Mouse (Mus musculus) intestine, embryonic 14.5 days (tissue): Measurements from ENCODE around the gene Phactr2. TPM values are rescaled to one million over a fixed set of nuclear protein-coding genes. Genes with fewer than 3 reads are reported as not detected.

Experiments
- ATAC-seq: fragments of 200-750 bp; cut with Nextera tagmentation; replicated peaks from 2 replicates; pipeline ENCODE4 v1.8.0; 2017; ENCODE audit warnings: low read depth, moderate number of reproducible peaks, moderate TSS enrichment, moderate library complexity; ENCODE audit not compliant: low FRiP score, low TSS enrichment
- DNase-seq: peaks from one replicate; pipeline ENCODE4 v3.0.0-alpha.2; 2018; ENCODE audit warnings: low spot score
- H3K27ac ChIP-seq: fragments of 300-500 bp; sonication (generic); 2 replicates; pipeline ENCODE4 v1.5.1; 2014; ENCODE audit warnings: low read depth, mild to moderate bottlenecking, control low read depth
- H3K27me3 ChIP-seq: fragments of 300-500 bp; sonication (generic); replicated peaks from 2 replicates; pipeline ENCODE4 v1.6.1; 2014; ENCODE audit warnings: low read length, control low read depth; ENCODE audit not compliant: control insufficient read depth, insufficient read depth
- H3K36me3 ChIP-seq: fragments of 300-500 bp; sonication (generic); 2 replicates; pipeline ENCODE4 v1.6.1; 2014; ENCODE audit warnings: low read length, control low read depth; ENCODE audit not compliant: control insufficient read depth, insufficient read depth
- H3K4me1 ChIP-seq: fragments of 300-500 bp; sonication (generic); replicated peaks from 2 replicates; pipeline ENCODE4 v1.6.1; 2014; ENCODE audit warnings: low read length, control low read depth, mixed read lengths; ENCODE audit not compliant: control insufficient read depth, insufficient read depth
- H3K4me2 ChIP-seq: fragments of 300-500 bp; sonication (generic); 2 replicates; pipeline ENCODE4 v1.6.1; 2014; ENCODE audit warnings: low read length
- H3K4me3 ChIP-seq: fragments of 300-500 bp; sonication (generic); 2 replicates; pipeline ENCODE4 v1.5.1; 2014; ENCODE audit warnings: low read depth, low read length, control low read depth, mixed read lengths
- H3K9ac ChIP-seq: fragments of 300-500 bp; sonication (generic); 2 replicates; pipeline ENCODE4 v1.6.1; 2014; ENCODE audit warnings: mild to moderate bottlenecking, low read length
- H3K9me3 ChIP-seq: fragments of 300-500 bp; sonication (generic); 2 replicates; pipeline ENCODE4 v1.6.1; 2016; ENCODE audit warnings: low read length, control low read depth; ENCODE audit not compliant: control insufficient read depth
- WGBS: fragments of 180-500 bp; shearing (Covaris S2); extraction: QIAGEN DNeasy Blood & Tissue Kit; methylation state at CpG from one replicate; pipeline ENCODE4 v1.1.7; 2014; 5-methylcytosine and 5-hydroxymethylcytosine counted together
- polyA plus RNA-seq: library from polyadenylated mRNA; unstranded; fragments of >200 nt; fragmentation: Nextera tagmentation; extraction: Ambion mirVana; gene quantifications from 2 replicates; pipeline ENCODE4 v1.2.1, GENCODE M21; 2014

Phactr2 gene
- polyA plus RNA-seq, 1 experiment from 2014 or later = 26.7 TPM

GRCm38 (mm10) chr10:13443647-13444046 lies 30.6 kb downstream of the Phactr2 start:
- WGBS = 71% methylated on average over 6 of the region's 6 CpGs
- Histone ChIP-seq H3K36me3 (no peaks in the 10 kb centered on the region), H3K27ac (no peak overlapping the region), H3K4me2 (no peak overlapping the region), H3K27me3 (no peaks in the 10 kb centered on the region), H3K9me3 (no peaks in the 10 kb centered on the region), H3K4me3 (no peak overlapping the region), H3K9ac (no peak overlapping the region), H3K4me1 (no peaks in the 10 kb centered on the region; the same call in 1 of the 2 replicates)
- no peak for DNase-seq
- no peak for ATAC-seq

GRCm38 (mm10) chr10:13440292-13440691 lies 33.9 kb downstream of the Phactr2 start:
- no peak for ATAC-seq
- no peak for DNase-seq
- 79% methylated on average over 4 of the region's 4 CpGs for WGBS

GRCm38 (mm10) chr10:13438118-13438821 lies 35.9 kb downstream of the Phactr2 start:
- Histone ChIP-seq H3K4me2 (no peak overlapping the region), H3K4me1 (no peaks in the 10 kb centered on the region; the same call in 1 of the 2 replicates), H3K9ac (no peak overlapping the region), H3K9me3 (no peaks in the 10 kb centered on the region), H3K36me3 (no peaks in the 10 kb centered on the region), H3K27ac (no peak overlapping the region), H3K27me3 (no peaks in the 10 kb centered on the region), H3K4me3 (no peak overlapping the region)
- no peak for DNase-seq
- no peak for ATAC-seq
- 77% methylated on average over 10 of the region's 10 CpGs for WGBS

More at GRCm38 (mm10) chr10:13440292-13440691, 33.9 kb downstream of the Phactr2 start:
- Histone ChIP-seq H3K36me3 (no peaks in the 10 kb centered on the region), H3K4me2 (no peak overlapping the region), H3K27ac (no peak overlapping the region), H3K9me3 (no peaks in the 10 kb centered on the region), H3K27me3 (no peaks in the 10 kb centered on the region), H3K4me3 (no peak overlapping the region), H3K9ac (no peak overlapping the region), H3K4me1 (no peaks in the 10 kb centered on the region; the same call in 1 of the 2 replicates)

GRCm38 (mm10) chr10:13437011-13437410 lies 37.2 kb downstream of the Phactr2 start:
- ATAC-seq (no peak), DNase-seq (no peak)
- Histone ChIP-seq H3K4me3 (no peak overlapping the region), H3K9ac (no peak overlapping the region), H3K27me3 (no peaks in the 10 kb centered on the region), H3K36me3 (no peaks in the 10 kb centered on the region), H3K4me1 (no peaks in the 10 kb centered on the region; the same call in 1 of the 2 replicates), H3K27ac (no peak overlapping the region), H3K4me2 (no peak overlapping the region), H3K9me3 (no peaks in the 10 kb centered on the region)
- 85% methylated on average over 9 of the region's 9 CpGs for WGBS

- Histone ChIP-seq H3K4me3 (no peak overlapping the region), H3K36me3 (no peaks in the 10 kb centered on the region), H3K27me3 (no peaks in the 10 kb centered on the region), H3K9me3 (no peaks in the 10 kb centered on the region), H3K4me2 (no peak overlapping the region), H3K4me1 (no peaks in the 10 kb centered on the region; the same call in 1 of the 2 replicates), H3K9ac (no peak overlapping the region), H3K27ac (no peak overlapping the region)
- DNase-seq = no peak
- WGBS = 83% methylated on average over 7 of the region's 7 CpGs
- ATAC-seq = no peak
These were observed 41.2 kb downstream of the Phactr2 start for GRCm38 (mm10) chr10:13433016-13433415.

- Histone ChIP-seq H3K27me3 (no peaks in the 10 kb centered on the region), H3K9me3 (no peaks in the 10 kb centered on the region), H3K36me3 (no peaks in the 10 kb centered on the region), H3K27ac (no peak overlapping the region), H3K4me1 (no peaks in the 10 kb centered on the region; the same call in 1 of the 2 replicates), H3K9ac (no peak overlapping the region), H3K4me3 (no peak overlapping the region), H3K4me2 (no peak overlapping the region)
- no peak for DNase-seq
- ATAC-seq = no peak
- WGBS = 53% methylated on average over 8 of the region's 8 CpGs
These were observed 42.3 kb downstream of the Phactr2 start for GRCm38 (mm10) chr10:13431641-13432540.

- 17% methylated on average over 5 of the region's 5 CpGs for WGBS
- peak; percentile 84 for DNase-seq
These were observed 44.4 kb downstream of the Phactr2 start for GRCm38 (mm10) chr10:13429766-13430165.

GRCm38 (mm10) chr10:13429240-13429639 lies 45.0 kb downstream of the Phactr2 start:
- H3K4me1 ChIP-seq = no peaks in the 10 kb centered on the region
- no peak overlapping the region for H3K9ac ChIP-seq
- 53% methylated on average over 13 of the region's 13 CpGs for WGBS
- ATAC-seq = no peak
- no peaks in the 10 kb centered on the region for H3K36me3 ChIP-seq
- no peak for DNase-seq
- no peak overlapping the region for H3K27ac ChIP-seq
- no peaks in the 10 kb centered on the region for H3K9me3 ChIP-seq
- no peaks in the 10 kb centered on the region for H3K27me3 ChIP-seq
- no peak overlapping the region for H3K4me2 ChIP-seq
- H3K4me3 ChIP-seq = no peak overlapping the region

More at GRCm38 (mm10) chr10:13429766-13430165, 44.4 kb downstream of the Phactr2 start:
- Histone ChIP-seq H3K27ac (no peak overlapping the region), H3K27me3 (no peaks in the 10 kb centered on the region), H3K9me3 (no peaks in the 10 kb centered on the region), H3K4me1 (no peaks in the 10 kb centered on the region), H3K36me3 (no peaks in the 10 kb centered on the region), H3K4me3 (no peak overlapping the region), H3K9ac (no peak overlapping the region), H3K4me2 (no peak overlapping the region)
- no peak; the same call in 1 of the 2 replicates for ATAC-seq
